Mouse (Mus musculus): ENCODE data around the gene Olfr305.
"Not testable (repeated sequence)": the region's sequence is repeated elsewhere in the genome, so short reads cannot be mapped to it uniquely, and the experiment has no call there.

Olfr305 gene

DNA sequence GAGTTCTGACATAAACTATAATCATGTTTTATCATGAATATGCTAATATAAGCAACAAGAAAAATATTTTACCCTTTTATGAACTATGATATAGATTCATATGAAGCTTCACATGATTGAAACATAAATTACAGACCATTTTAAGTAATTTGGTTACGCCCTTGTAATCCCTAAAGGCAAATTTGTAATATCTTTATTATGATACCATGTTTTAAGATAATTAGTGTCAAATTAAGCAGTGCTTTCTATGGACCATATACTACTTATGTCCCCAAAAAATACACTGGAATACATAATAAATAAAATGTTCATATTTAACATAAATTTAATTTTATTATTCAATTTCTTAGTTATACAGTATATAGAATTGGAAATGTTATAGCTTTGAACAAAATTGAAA, at the start of gene Olfr305:
Olfr305 (minus strand) TSS at position 101 of the 400 bp plus-strand sequence.
- DNase-seq (ENCODE audit: low spot score) = no peak

DNA sequence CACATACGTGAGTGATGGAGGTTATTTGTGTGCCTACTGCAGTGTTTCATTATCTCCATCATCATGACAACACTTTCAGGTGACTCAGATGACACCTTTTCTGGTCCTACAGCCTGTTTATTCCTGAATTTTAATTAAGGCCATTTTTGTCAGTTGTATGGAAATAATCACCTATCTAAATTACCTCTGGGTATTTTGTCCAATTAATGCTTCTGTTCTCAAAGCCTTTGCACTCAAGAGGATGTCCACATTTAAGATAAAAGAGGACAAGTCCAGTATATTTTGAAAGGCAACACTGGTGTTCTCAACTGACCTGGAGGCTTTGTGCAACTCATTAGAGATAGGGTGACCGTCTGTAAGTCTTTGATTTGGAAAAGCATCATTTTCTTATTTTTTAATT, 36.8 kb upstream of the Olfr305 start, which contains the start of gene Olfr301:
Olfr301 (plus strand) TSS at position 301 of the 400 bp plus-strand sequence.
- DNase-seq (ENCODE audit: low spot score) = no peak

DNA sequence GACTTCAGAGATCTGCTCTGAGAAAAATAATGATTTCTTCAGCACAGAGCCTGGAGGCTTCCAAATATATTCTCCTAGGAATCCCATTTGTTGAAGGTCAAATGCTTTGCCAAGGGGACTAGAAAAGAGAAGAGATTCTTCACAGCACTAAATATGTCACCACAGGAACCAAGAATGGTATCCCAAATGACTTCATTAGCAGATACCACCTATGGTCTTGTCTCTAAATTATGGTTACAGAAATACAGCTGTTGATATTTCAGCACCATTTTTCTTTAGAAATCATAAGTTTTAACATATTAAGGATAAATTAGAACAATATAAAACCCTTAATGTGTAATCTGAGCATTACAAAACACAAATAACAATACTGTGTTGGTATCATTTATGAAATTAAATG, 31.0 kb upstream of the Olfr305 start, which contains the start of gene Olfr303:
Olfr303 (minus strand) TSS at position 101 of the 400 bp plus-strand sequence.
- DNase-seq (ENCODE audit: low spot score) = no peak

DNA sequence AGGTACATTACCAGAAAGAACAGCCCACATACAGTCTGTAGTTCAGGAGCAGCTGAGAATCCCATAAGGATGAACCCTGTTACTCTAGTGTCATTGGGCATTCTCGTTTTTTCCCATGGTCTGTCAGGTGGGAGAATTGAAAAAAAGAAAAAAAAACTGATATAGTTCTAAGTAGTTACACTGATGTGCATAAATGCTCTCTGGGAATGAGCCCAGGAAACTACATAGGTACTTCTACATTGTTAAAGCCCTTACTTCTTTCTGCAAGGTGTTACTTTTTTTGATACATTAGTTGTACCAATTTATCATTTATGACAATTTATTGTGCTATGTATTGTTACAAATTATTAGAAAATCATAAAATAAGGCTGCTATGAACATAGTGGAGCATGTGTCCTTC, 19.8 kb upstream of the Olfr305 start, which contains the start of gene Olfr304:
Olfr304 (minus strand) TSS at position 101 of the 400 bp plus-strand sequence.
- no peak for DNase-seq (ENCODE audit: low spot score)

DNA sequence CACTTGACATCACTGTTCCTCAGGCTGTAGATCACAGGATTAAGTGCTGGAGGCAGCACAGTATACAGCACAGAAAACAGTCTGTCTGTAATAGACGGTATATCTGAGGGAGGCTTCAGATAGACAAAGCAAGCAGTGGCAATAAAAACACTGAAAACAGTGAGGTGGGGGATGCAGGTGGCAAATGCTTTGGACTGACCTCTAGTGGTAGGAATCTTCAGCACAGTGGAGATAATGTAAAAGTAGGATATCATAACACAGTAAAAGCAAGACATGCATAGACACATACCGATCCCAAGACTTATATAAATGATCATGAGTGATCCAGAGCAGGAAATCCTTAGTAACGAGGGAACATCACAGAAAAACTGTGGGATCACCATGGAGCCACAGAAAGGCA, 19.0 kb upstream of the Olfr305 start:
- DNase-seq (ENCODE audit: low spot score) = peak; percentile 5

DNA sequence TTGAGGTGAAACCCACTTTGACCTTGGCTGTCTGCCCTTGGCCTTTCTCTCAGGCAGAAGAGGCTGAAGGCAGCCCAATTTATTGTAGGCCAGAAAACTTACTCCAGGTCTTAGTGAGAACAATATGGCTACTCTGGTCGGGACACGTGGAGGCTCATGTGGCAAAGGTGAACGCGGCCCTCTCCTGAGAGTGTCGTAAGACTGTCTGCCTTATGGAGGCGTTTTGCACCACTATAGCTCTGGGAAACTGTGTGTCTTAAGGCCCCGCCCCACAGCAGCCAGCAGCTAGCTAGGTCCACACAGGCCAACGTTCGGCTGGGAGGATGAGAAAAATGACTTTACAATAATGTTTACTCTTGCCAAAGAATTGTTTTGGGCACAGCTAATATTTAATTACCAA, 20.4 kb downstream of the Olfr305 start:
- not testable (repeated sequence) for DNase-seq (ENCODE audit: low spot score)

DNA sequence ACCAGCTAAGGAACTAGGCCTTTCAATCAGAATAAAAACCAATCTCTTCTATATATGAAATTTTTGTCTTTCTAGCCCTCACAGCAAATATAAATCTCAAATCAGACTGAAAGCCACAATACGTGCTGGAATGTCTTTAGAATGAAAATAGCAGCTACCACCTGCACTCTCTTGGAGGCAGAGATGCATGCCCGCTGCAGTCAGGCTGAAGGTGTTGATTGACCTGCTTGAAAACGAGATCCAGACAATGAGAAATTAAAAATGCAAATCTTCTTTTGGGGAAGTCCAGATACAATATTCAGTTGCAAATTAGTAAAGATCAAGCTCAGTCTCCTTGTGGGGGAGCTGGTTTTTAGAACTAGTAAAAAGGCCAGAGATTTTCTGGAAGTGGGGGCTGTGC, 22.5 kb downstream of the Olfr305 start:
- no peak for DNase-seq (ENCODE audit: low spot score)

DNA sequence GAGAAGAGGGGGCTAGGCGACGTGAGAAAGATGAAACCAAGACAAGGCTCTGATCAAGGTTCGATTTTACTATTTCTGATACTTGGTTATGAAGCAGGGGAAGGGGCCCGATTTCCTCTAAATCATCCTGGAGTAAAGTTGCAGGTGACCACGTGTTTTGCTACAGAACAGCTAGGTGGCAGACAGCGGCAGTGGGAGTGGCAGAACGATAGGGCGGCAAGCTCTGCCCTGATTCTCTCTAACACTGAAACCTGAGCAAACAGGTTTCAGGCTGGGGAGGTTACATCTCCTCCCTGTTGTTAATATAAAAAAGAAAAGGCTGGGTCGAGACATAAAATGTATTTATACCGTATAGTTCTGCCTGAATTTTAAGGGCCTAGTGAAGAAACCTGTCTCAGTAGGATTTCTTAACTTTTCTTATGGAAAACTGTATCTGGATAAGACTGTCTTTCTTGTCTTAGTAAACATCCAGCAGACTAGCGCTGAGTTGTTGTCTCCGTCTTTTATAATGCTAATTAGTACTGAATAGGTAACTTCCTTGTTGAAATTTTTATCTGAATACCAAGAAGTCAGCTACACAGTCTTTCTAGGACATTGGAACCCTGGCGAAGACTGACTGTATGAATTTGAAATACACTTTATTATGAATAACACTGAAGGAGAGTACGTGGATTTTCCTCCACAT, 23.7 kb downstream of the Olfr305 start:
- no peak for DNase-seq (ENCODE audit: low spot score)

DNA sequence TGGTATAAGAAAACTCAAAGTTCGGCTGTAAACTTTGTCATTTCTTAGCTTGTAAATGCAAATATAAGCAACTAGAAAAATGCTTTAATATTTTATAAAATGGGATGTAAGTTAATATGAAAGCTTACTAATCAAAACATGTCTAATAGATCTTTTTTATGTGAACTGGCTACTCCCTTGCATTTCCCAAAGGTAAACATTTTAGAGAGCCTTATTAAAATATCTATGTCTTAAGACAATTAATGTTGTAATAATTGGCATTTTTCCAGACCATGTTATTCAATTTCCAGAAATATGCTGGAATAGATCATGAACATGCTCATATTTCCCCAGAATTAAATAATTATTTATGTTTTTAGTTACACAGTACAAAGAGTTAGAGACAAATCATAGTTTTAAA, 29.2 kb downstream of the Olfr305 start, which contains the start of gene Olfr307:
Olfr307 (minus strand) TSS at position 101 of the 400 bp plus-strand sequence.
- no peak for DNase-seq (ENCODE audit: low spot score)

DNA sequence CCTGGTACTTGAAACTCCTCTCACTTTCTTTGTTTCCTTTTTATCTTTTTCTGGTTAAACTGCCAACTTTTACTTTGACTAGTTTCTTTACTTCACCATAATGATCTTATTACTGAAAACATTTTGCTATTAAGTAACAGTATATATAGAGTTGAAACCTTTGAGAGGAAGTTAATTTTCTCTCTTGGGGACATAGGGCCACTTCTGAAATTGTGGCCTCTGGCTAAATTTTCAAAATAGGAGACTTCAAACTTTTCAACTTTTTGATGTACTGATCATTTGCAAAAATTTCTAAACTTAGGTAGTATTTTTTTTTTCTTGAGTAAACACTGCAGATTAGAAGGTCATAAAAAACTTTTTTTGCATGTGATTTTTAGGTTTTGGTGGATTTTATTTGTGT, 41.2 kb downstream of the Olfr305 start, which contains the start of gene Olfr308:
Olfr308 (minus strand) TSS at position 101 of the 400 bp plus-strand sequence.
- DNase-seq (ENCODE audit: low spot score) = no peak

DNA sequence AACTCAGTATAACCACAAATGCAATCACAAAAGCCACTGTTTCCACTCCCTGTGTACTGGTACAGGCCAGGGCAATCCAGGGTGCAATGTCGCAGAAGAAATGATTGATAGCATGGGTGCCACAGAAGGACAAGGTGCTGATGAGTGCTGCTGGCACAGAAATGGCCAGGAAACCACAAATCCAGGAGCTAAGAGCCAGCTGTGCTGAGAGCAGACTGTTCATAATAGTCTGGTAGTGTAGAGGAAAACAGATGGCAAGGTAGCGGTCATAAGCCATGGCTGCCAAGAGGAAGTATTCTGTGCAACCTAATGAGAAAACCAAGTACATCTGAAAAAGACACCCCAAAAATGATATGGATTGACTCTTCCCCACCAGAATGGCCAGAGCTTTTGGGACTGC, 45.4 kb downstream of the Olfr305 start:
- no peak for DNase-seq (ENCODE audit: low spot score)

DNA sequence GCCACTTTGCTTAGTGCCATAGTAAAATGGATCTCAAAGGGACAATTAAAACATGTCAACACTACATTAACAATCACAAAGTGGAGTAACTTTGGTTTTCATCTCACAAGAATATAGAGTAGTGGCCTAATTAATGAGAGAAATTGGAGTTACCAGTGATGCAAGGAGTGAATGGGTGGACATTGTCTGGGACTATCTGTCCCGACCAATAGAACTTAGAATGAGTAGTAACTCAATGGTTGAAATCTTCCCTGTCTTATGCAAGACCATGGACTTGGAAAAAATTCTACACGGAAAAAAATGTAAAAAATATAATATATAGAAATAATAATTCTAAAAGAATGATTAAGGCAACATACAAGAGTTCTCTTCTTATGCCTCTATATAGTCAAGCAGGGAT, 53.1 kb downstream of the Olfr305 start, which contains the start of gene Olfr309:
Olfr309 (minus strand) TSS at position 101 of the 400 bp plus-strand sequence.
- DNase-seq (ENCODE audit: low spot score) = no peak
